Mouse (Mus musculus) small intestine, adult 2 months (tissue): Measurements from ENCODE around the gene C1qb.

ENCODE experiments used
- CTCF ChIP-seq: fragments of 200-500 bp; IDR thresholded peaks from 2 replicates; pipeline ENCODE4 v1.5.1; 2012; ENCODE audit warnings: low read depth, mild to moderate bottlenecking, control low read depth, inconsistent platforms, low read length, moderate library complexity, mixed read lengths; ENCODE audit not compliant: insufficient replicate concordance, insufficient read length; ENCODE audit errors: extremely low read depth
- POLR2A ChIP-seq: fragments of 200-500 bp; IDR thresholded peaks from 2 replicates; pipeline ENCODE4 v1.6.1; 2012; ENCODE audit warnings: low read depth, mild to moderate bottlenecking, control low read depth, inconsistent platforms, low read length, moderate library complexity

DNA sequence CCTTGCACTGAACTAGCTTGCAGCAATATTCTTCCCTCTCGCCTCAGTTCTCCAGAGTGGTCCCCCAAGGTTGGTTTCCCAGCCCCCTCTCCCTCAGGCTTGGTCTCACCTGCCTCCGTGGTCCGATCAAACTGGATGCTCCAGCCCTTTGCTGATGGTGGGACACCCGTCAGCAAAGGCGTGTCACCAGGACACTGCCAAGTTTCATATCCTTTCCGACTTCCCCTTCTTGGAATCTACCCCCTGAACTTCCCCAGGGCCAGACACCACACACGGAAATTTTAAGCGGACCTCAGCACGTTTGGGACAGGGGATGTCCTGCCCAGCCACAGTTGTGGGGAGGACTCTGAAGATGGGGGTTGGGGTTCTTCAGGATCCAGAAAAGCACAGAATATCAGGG, 12.7 kb upstream of the C1qb start, which contains the start of gene C1qa:
- TF ChIP-seq POLR2A (no peak), CTCF (no peak)
